Mouse (Mus musculus) E14TG2a.4 (cell line): Measurements from ENCODE around the gene Spink2.

Source experiments
- CTCF ChIP-seq: conservative IDR thresholded peaks from 2 replicates; pipeline ENCODE4 v1.5.1; 2014; ENCODE audit warnings: low read length
- NANOG ChIP-seq: IDR thresholded peaks from 2 replicates; pipeline ENCODE4 v1.6.1; 2014; ENCODE audit warnings: borderline replicate concordance, low read length, mixed read lengths

DNA sequence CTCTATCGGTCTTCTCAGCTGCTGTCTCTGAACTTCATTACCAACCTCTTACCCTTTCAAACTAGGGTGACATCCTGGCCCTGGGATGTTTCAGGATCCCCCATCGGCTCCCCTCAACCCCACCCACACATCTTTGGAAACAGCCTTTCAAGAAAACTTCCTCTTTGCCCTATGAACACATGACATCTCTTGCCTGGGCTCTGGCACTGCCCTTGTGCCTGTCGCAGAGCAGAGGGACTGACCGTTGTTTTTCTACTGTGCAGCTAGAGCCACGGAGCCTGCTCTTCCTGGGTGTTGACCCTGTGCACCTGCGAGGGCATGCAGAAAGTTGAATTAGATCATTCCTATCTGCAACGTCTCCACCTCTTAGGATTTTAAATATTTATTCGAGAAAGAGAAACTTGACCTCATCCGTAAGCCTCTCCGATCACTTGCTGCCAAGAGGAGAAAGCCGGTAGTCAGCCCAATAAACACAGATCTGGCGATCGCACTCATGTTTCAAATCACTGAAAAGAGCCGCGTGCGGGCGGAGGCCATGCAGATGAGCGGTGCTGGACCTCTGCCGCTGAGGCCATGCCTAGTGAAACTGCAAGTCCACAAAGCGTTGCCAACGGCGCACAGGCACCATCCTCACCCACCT lies 43.8 kb downstream of the Spink2 start:
- TF ChIP-seq NANOG: no peak
- TF ChIP-seq CTCF: no peak
